Mouse (Mus musculus) forebrain, embryonic 10.5 days (tissue): ENCODE measurements around the gene Slit1. TPM values are rescaled to one million over a fixed set of nuclear protein-coding genes. Genes with fewer than 3 reads are reported as not detected.

Source experiments
- DNase-seq: peaks from one replicate; pipeline ENCODE4 v3.0.0-alpha.2; 2017; ENCODE audit warnings: low spot score; ENCODE audit errors: extremely low spot score
- H3K27ac ChIP-seq: fragments of 300-500 bp; sonication (generic); 2 replicates; pipeline ENCODE4 v1.5.1; 2016; ENCODE audit warnings: mild to moderate bottlenecking
- H3K27me3 ChIP-seq: fragments of 300-500 bp; sonication (generic); 2 replicates; pipeline ENCODE4 v1.6.1; 2016; ENCODE audit warnings: mild to moderate bottlenecking; ENCODE audit not compliant: poor library complexity, severe bottlenecking
- H3K36me3 ChIP-seq: fragments of 300-500 bp; sonication (generic); replicated peaks from 2 replicates; pipeline ENCODE4 v1.6.1; 2016; ENCODE audit warnings: mild to moderate bottlenecking, moderate library complexity
- H3K4me1 ChIP-seq: fragments of 300-500 bp; sonication (generic); 2 replicates; pipeline ENCODE4 v1.6.1; 2016
- H3K4me3 ChIP-seq: fragments of 300-500 bp; sonication (generic); 2 replicates; pipeline ENCODE4 v1.5.1; 2016; ENCODE audit warnings: mild to moderate bottlenecking, moderate library complexity
- H3K9me3 ChIP-seq: fragments of 300-500 bp; sonication (generic); 2 replicates; pipeline ENCODE4 v1.6.1; 2016; ENCODE audit warnings: mild to moderate bottlenecking, moderate library complexity
- WGBS: fragments of 180-500 bp; shearing (Covaris S2); methylation state at CpG from one replicate; pipeline ENCODE4 v1.1.7; 2016; 5-methylcytosine and 5-hydroxymethylcytosine counted together
- polyA plus RNA-seq: library from polyadenylated mRNA; unstranded; fragments of >200 nt; fragmentation: Nextera tagmentation; extraction: Ambion mirVana; gene quantifications from 2 replicates; pipeline ENCODE4 v1.2.1, GENCODE M21; 2016

Slit1 gene
- polyA plus RNA-seq, 1 experiment from 2014 or later, result 1.4 TPM

DNA sequence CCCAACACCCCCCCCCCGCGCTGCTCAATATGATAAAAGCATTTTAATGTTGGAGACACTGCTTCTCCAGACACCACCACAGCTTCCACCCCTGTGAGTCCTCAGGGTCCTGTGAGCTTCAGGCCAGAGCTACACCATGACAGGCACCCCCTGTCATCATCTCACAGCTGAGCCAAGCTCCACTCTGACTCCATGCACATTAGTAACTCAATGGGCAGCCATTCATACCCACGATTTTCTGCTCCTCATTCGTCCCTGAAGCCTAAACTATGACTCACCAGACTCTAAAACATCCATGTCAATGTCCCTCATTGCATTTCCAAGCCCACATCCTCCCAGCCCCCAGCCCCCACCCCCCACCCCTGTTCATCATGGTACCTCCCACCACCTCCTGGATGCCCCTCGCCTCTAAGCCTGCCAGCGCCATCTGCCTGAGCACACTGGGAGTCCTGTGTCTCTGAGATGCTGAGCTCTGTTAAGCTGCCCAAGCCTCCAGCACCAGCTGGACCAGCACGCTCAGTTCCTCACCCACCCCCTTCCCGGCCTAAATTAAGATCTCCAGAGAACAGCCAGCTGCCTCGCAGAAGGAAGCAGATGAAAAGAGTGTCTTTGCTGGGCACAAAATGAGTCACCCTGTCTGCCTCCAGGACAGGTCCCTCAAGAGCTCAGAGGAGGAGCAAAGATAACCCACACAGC, 46.2 kb downstream of the Slit1 start:
- Histone ChIP-seq H3K36me3 (no peaks in the 10 kb centered on the region), H3K9me3 (no peaks in the 10 kb centered on the region), H3K27ac (peak overlapping the region; percentile 81), H3K27me3 (peaks cover 64% of the 10 kb centered on the region), H3K4me1 (peaks cover 73% of the 10 kb centered on the region), H3K4me3 (no peak overlapping the region)
- DNase-seq, result no peak
- 40% methylated on average over 9 of the region's 9 CpGs for WGBS

DNA sequence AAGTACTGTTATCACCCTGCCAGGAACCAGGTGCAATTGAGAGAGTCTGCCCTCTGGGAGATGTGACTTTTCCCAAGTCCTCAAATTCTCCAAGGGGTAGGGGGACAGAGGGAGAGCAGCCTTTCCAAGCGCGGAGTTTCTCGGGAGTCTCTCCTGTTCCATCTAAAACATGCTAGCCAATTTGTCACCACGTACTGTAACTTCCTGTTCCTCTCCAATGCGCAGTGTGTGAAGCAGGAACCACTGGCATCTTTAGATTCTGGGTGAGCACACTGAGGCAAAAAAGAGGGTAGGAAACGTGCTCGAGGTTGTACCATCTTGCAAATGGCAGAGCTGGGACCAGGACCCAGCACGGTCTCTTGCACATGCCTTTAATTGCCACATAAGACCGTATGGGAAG, 47.0 kb downstream of the Slit1 start:
- Histone ChIP-seq H3K4me3 (no peak overlapping the region), H3K9me3 (no peaks in the 10 kb centered on the region), H3K36me3 (no peaks in the 10 kb centered on the region), H3K4me1 (peaks cover 79% of the 10 kb centered on the region), H3K27ac (peak overlapping the region; percentile 81; the same call in 1 of the 2 replicates), H3K27me3 (peaks cover 60% of the 10 kb centered on the region)
- 89% methylated on average over 9 of the region's 9 CpGs for WGBS
- no peak for DNase-seq

DNA sequence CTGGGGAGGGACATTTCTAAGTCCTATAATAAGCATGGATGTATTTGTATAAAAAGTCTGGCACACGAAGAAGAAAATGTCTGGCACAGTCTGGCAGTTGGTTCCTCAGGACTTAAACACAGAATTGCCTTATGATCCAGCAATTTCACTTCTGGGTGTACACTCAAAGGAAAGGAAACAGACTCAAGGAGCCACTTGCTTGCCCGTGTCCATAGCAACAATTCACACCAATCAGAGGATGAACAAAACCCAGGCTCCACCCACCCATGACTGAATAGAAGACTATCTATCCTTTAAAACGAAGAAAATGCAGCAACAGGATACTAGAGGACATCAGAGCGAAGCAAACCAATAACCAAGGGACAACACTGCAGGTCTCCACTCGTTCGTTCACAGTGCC, 48.4 kb downstream of the Slit1 start:
- no peaks in the 10 kb centered on the region for H3K9me3 ChIP-seq
- 80% methylated on average over 6 of the region's 6 CpGs for WGBS
- H3K27ac ChIP-seq, result no peak overlapping the region
- no peak overlapping the region for H3K4me3 ChIP-seq
- peaks cover 70% of the 10 kb centered on the region for H3K4me1 ChIP-seq
- no peak for DNase-seq
- H3K27me3 ChIP-seq, result peaks cover 53% of the 10 kb centered on the region
- H3K36me3 ChIP-seq, result no peaks in the 10 kb centered on the region

DNA sequence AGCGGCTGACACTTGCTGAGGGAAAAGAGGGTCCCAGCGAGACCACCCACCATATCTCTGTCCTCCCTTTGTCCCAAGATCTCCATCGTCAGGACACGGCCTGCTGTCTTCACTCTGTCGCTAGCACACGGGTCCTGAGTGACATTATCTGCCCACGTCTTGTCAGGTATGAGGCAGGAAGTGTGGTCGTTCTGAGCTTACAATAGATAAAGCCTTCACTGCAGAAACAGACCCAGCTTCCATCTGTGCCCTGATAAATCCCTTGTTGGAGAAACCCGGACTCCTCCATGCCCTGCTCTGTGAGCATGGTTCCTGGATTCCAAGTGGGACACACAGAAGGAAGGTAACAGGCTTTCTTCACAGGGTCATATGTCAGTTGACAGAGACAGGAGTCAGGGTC, 48.9 kb downstream of the Slit1 start:
- no peaks in the 10 kb centered on the region for H3K36me3 ChIP-seq
- peaks cover 70% of the 10 kb centered on the region for H3K4me1 ChIP-seq
- 0 out of 2 replicates have a peak overlapping the region, but pooled peaks have one; percentile 62 for H3K27ac ChIP-seq
- peaks cover 58% of the 10 kb centered on the region for H3K27me3 ChIP-seq
- no peaks in the 10 kb centered on the region for H3K9me3 ChIP-seq
- DNase-seq, result no peak
- 81% methylated on average over 9 of the region's 9 CpGs for WGBS
- no peak overlapping the region for H3K4me3 ChIP-seq

DNA sequence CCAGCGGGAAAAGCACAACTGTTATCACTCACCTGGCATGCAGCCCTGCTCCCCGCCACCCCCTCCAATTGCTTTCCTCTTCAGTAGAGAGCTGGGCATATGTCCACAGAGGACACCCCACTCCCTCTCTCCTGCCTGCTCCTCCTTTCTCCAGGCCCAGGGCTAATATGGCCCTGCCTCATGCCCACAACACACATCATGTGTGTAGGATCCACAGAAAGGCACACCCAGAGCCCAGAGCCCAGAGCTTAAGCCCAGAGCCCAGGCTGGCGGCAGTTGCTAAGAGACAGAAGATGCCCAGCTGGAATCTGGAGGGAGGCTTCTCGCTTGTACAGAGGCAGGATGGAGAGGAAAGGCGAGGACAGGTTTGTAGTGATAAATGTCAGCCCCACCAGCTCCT, 49.7 kb downstream of the Slit1 start:
- Histone ChIP-seq H3K27me3 (peaks cover 63% of the 10 kb centered on the region), H3K27ac (peak overlapping the region; percentile 62), H3K36me3 (no peaks in the 10 kb centered on the region), H3K4me3 (no peak overlapping the region), H3K4me1 (peaks cover 70% of the 10 kb centered on the region), H3K9me3 (no peaks in the 10 kb centered on the region)
- DNase-seq, result no peak
- WGBS, result 45% methylated on average over 5 of the region's 5 CpGs

DNA sequence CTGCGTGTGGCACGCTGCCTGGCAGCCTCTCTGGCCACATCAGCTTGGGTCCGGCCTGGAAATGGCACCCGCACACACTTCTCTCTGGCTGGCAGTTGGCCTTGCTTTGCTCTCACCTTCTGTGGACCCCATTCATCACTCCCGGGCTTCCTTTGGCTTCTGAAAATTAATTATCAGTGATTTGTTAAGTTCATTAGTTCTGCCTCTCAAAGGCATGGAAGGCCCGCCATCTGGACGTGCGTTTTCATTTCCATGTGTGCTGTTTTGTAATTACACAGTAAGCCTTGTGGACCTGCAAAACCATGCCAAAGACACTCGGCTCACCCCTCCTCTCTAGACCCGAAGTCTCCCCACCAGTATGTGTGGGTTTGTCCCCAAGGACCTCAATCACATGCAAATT, 53.4 kb downstream of the Slit1 start:
- peaks cover 62% of the 10 kb centered on the region for H3K4me1 ChIP-seq
- H3K36me3 ChIP-seq, result no peaks in the 10 kb centered on the region
- no peak for DNase-seq
- WGBS, result 84% methylated on average over 10 of the region's 10 CpGs
- H3K4me3 ChIP-seq, result no peak overlapping the region
- peak overlapping the region; percentile 12; the same call in 1 of the 2 replicates for H3K27ac ChIP-seq
- no peaks in the 10 kb centered on the region for H3K9me3 ChIP-seq
- H3K27me3 ChIP-seq, result peaks cover 49% of the 10 kb centered on the region

DNA sequence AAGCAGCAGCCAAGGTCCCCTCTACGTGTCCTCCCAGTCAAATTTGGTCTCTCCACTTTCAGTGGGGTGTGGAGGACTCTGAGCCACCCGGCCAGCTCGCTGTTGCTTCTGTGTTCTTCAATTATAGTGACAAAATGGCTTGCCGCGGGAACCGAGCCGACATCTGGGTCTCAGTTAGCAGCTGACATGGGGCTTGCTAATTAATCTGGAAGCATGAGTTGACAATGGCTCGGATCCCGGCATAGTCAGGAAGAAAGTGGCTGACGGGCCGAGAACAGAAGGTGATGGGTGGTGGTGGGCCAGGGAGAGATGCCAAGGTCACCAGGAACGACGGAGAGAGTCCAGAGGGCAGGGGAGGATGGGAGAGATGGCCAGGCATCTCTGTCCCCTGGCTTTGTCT, 55.2 kb downstream of the Slit1 start:
- H3K27ac ChIP-seq, result peak overlapping the region; percentile 75
- WGBS, result 64% methylated on average over 13 of the region's 13 CpGs
- no peak for DNase-seq

DNA sequence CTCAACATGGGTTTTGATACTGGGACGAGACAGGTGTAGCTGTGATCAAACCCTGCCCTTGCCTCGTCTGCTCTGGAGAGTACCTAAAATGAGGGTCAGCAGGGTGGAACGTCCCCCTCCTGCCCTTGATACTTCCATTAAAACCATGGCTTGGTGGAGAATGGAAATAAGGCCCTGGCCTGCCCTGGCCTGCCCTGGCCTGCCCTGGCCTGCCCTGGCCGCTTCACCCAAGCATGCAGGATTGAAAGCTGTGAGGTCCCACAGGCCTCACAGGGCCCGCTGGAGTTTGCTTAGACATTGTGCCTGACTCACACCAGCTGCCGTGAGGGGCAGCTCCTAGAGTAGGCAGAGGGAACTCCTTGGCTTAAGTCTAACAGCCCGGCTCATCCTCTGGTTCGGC, 55.6 kb downstream of the Slit1 start:
- 81% methylated on average over 8 of the region's 8 CpGs for WGBS
- Histone ChIP-seq H3K27ac (peak overlapping the region; percentile 75), H3K27me3 (peaks cover 33% of the 10 kb centered on the region), H3K4me1 (peaks cover 42% of the 10 kb centered on the region), H3K4me3 (no peak overlapping the region), H3K36me3 (no peaks in the 10 kb centered on the region), H3K9me3 (no peaks in the 10 kb centered on the region)
- no peak for DNase-seq

More for the DNA sequence above, 55.2 kb downstream of the Slit1 start:
- H3K9me3 ChIP-seq, result no peaks in the 10 kb centered on the region
- peaks cover 34% of the 10 kb centered on the region for H3K27me3 ChIP-seq
- no peak overlapping the region for H3K4me3 ChIP-seq
- H3K36me3 ChIP-seq, result no peaks in the 10 kb centered on the region
- peaks cover 44% of the 10 kb centered on the region for H3K4me1 ChIP-seq

DNA sequence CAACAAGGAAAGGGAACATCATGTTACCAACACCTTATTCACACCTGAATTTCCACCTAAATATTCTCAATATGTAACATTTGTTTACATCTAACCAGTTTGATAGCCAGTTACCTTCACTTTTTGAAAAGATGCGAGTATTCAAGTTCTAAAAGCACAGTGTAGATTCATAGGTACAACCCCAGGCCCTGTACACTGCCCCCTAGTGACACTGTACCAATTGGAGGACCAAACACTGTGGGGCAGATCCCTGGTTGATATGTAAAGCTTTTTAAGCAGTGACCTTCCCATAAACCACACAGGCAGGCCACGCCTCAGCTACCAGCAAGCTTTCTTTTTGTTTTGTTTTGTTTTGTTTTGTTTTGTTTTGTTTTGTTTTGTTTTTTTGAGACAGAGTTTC, 57.3 kb downstream of the Slit1 start:
- H3K4me3 ChIP-seq, result no peak overlapping the region
- no peak overlapping the region for H3K27ac ChIP-seq
- DNase-seq, result no peak
- H3K4me1 ChIP-seq, result peaks cover 35% of the 10 kb centered on the region
- no peaks in the 10 kb centered on the region for H3K9me3 ChIP-seq
- H3K36me3 ChIP-seq, result no peaks in the 10 kb centered on the region
- peaks cover 22% of the 10 kb centered on the region for H3K27me3 ChIP-seq
- WGBS, result 91% methylated on average over 2 of the region's 2 CpGs

DNA sequence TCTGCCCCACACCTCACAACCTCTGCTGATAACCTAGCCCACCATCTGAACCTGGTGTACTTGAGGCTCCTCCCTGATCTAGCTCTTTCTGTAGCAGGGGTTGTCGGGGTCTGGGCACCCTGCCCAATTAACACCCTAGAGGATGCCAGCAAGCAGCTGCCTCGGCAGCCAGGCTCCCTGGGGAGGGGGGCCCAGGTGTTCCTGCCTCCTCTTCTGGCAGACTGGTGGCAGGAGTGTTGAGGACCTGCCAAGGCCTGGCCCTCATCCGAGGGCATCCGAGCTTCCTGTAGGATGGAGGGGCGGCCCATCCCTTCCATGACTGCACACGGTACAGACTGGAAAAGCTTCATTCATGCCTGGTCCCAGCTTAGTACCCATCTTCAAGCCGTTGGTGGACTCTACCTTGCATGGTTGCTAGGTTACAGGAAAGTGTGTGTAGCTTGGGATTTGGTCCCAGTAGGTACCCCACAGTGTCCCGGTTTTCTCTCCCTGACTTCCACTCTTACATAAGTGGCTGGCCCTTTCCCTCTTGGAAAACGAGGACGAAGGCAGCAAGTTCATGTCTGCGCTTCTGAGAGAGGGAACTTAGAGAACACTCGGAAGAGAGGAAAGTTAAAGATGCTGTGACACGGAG, 57.9 kb downstream of the Slit1 start:
- H3K4me3 ChIP-seq, result no peak overlapping the region
- 86% methylated on average over 13 of the region's 13 CpGs for WGBS
- no peaks in the 10 kb centered on the region for H3K9me3 ChIP-seq
- no peak for DNase-seq
- peaks cover 20% of the 10 kb centered on the region for H3K27me3 ChIP-seq
- no peak overlapping the region for H3K27ac ChIP-seq
- H3K4me1 ChIP-seq, result peaks cover 35% of the 10 kb centered on the region
- no peaks in the 10 kb centered on the region for H3K36me3 ChIP-seq

DNA sequence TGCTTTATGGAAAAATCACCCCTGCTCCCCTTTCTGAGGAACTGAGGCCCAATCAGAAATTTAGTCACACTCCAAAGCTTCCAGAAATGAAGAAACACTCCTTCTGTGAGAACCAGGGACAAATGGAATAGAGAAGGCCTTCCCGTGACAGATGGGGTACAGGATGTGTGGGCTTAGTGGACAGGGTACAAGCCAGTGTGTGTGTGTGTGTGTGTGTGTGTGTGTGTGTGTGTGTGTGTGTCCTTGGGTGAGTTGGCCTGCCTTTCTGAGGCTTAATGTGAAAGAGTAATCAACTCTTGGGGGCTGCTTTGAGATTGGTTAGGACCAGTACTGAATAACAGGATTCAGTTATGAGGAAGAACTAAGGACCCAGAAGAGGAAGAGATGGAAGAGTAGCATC, 58.6 kb downstream of the Slit1 start:
- peaks cover 23% of the 10 kb centered on the region for H3K27me3 ChIP-seq
- 91% methylated on average over 1 of the region's 1 CpGs for WGBS
- no peak overlapping the region for H3K4me3 ChIP-seq
- no peaks in the 10 kb centered on the region for H3K9me3 ChIP-seq
- no peaks in the 10 kb centered on the region for H3K36me3 ChIP-seq
- H3K4me1 ChIP-seq, result peaks cover 30% of the 10 kb centered on the region
- no peak overlapping the region for H3K27ac ChIP-seq
- DNase-seq, result no peak

DNA sequence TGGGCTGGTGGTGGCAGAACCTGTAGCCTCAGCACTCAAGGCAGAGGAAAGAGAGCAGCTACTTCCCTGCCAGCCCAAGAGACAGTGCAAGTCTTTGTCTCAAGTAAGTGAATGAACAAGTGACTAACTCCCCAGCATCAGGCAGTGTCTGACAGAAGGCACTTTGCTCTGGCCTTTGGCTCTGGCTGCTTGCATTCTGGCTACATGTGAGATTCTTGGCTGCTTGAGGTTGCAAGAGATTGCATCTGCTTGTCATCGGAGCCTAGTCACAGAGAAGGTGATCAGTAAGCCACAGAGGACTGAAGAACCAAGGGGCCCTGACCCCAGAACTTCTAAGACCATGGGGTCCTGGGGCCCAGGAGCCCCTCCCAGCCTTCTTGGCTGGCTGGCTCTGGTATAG, 59.5 kb downstream of the Slit1 start:
- Histone ChIP-seq H3K36me3 (no peaks in the 10 kb centered on the region), H3K4me3 (no peak overlapping the region), H3K9me3 (no peaks in the 10 kb centered on the region), H3K27ac (no peak overlapping the region), H3K27me3 (peaks cover 24% of the 10 kb centered on the region; the same call in 1 of the 2 replicates), H3K4me1 (peaks cover 29% of the 10 kb centered on the region)
- DNase-seq, result no peak
- 76% methylated on average over 1 of the region's 1 CpGs for WGBS

DNA sequence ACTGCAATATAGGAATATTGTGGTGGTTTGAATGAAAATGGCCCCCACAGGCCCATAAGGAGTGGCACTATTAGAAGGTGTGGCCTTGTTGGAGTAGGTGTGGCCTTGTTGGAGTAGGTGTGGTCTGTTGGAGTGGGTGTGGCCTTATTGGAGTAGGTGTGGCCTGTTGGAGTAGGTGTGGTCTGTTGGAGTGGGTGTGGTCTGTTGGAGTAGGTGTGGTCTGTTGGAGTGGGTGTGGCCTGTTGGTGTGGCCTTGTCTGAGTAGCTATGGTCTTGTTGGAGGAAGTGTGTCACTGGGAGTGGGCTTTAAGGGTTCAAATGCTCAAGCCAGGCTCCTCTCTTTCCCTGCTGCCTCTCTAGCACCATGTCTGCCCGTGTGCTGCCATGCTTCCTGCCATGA, 63.2 kb downstream of the Slit1 start:
- H3K27me3 ChIP-seq, result peaks cover 50% of the 10 kb centered on the region
- no peaks in the 10 kb centered on the region for H3K36me3 ChIP-seq
- no peak for DNase-seq
- 82% methylated on average over 1 of the region's 1 CpGs for WGBS
- peaks cover 38% of the 10 kb centered on the region for H3K4me1 ChIP-seq
- H3K9me3 ChIP-seq, result no peaks in the 10 kb centered on the region
- H3K4me3 ChIP-seq, result no peak overlapping the region
- H3K27ac ChIP-seq, result no peak overlapping the region
